Mouse (Mus musculus): ENCODE results near the gene Map3k5. TPM values are rescaled to one million over a fixed set of nuclear protein-coding genes. Genes with fewer than 3 reads are reported as not detected.

Gene Map3k5
- 1.3 TPM in 2 replicates for polyA plus RNA-seq (2012; ENCODE audit: low replicate concordance)

GRCm38 (mm10) chr10:19934384-19935294 lies at the start of gene Map3k5:
Gene Map3k5 (plus strand): TSS chr10:19934472.

GRCm38 (mm10) chr10:19907246-19907804 lies 26.9 kb upstream of the Map3k5 start, which contains the start of gene Pex7:
Gene Pex7 (minus strand): TSS chr10:19907689.

GRCm38 (mm10) chr10:20148130-20148772 lies 214.0 kb downstream of the Map3k5 start, which contains the start of gene Map7:
Gene Map7 (plus strand): TSS chr10:20148471.

Other genes starting within 250 kb of the Map3k5 start
- gene Il20ra, start 221.9 kb upstream of the Map3k5 start, polyA plus RNA-seq (2012; ENCODE audit: low replicate concordance) = not detected in 2 replicates
- gene Slc35d3, start 83.0 kb upstream of the Map3k5 start, polyA plus RNA-seq (2012; ENCODE audit: low replicate concordance) = 0.42 and 0.75 TPM in 2 replicates
- gene Pex7, start 26.8 kb upstream of the Map3k5 start, polyA plus RNA-seq (2012; ENCODE audit: low replicate concordance) = 5.5 and 9.1 TPM in 2 replicates
- gene Map7, start 214.0 kb downstream of the Map3k5 start, polyA plus RNA-seq (2012; ENCODE audit: low replicate concordance) = 17.4 and 25.2 TPM in 2 replicates